Mouse (Mus musculus) neural tube, embryonic 15.5 days (tissue): ENCODE measurements around the gene Ube2d1. TPM values are rescaled to one million over a fixed set of nuclear protein-coding genes. Genes with fewer than 3 reads are reported as not detected.

Experiments used
- ATAC-seq: fragments of 200-750 bp; cut with Nextera tagmentation; 2 replicates; pipeline ENCODE4 v1.8.0; 2017; ENCODE audit warnings: mild to moderate bottlenecking, moderate TSS enrichment, moderate library complexity; ENCODE audit not compliant: low FRiP score
- H3K27ac ChIP-seq: fragments of 300-500 bp; sonication (generic); replicated peaks from 2 replicates; pipeline ENCODE4 v1.5.1; 2015; ENCODE audit warnings: mild to moderate bottlenecking, inconsistent platforms
- H3K27me3 ChIP-seq: fragments of 300-500 bp; sonication (generic); replicated peaks from 2 replicates; pipeline ENCODE4 v1.6.1; 2015; ENCODE audit warnings: inconsistent platforms
- H3K36me3 ChIP-seq: fragments of 300-500 bp; sonication (generic); 2 replicates; pipeline ENCODE4 v1.6.1; 2015; ENCODE audit warnings: inconsistent platforms
- H3K4me1 ChIP-seq: fragments of 300-500 bp; sonication (generic); 2 replicates; pipeline ENCODE4 v1.6.1; 2015; ENCODE audit warnings: inconsistent platforms
- H3K4me2 ChIP-seq: fragments of 300-500 bp; sonication (generic); 2 replicates; pipeline ENCODE4 v1.6.1; 2015; ENCODE audit warnings: inconsistent platforms, mild to moderate bottlenecking, moderate library complexity
- H3K4me3 ChIP-seq: fragments of 300-500 bp; sonication (generic); replicated peaks from 2 replicates; pipeline ENCODE4 v1.5.1; 2015; ENCODE audit warnings: mild to moderate bottlenecking, inconsistent platforms
- H3K9ac ChIP-seq: fragments of 300-500 bp; sonication (generic); replicated peaks from 2 replicates; pipeline ENCODE4 v1.6.1; 2015; ENCODE audit warnings: mild to moderate bottlenecking, inconsistent platforms
- H3K9me3 ChIP-seq: fragments of 300-500 bp; sonication (generic); replicated peaks from 2 replicates; pipeline ENCODE4 v1.6.1; 2016; ENCODE audit warnings: inconsistent platforms
- WGBS: fragments of 180-500 bp; shearing (Covaris S2); methylation state at CpG from one replicate; pipeline ENCODE4 v1.1.7; 2015; ENCODE audit warnings: mixed read lengths; 5-methylcytosine and 5-hydroxymethylcytosine counted together
- polyA plus RNA-seq: library from polyadenylated mRNA; unstranded; fragments of >200 nt; fragmentation: Nextera tagmentation; extraction: Ambion mirVana; gene quantifications from 2 replicates; pipeline ENCODE4 v1.2.1, GENCODE M21; 2015

Gene Ube2d1
- polyA plus RNA-seq, 1 experiment from 2014 or later = 151 TPM

- no peak overlapping the region for H3K27ac ChIP-seq
- H3K9ac ChIP-seq = no peak overlapping the region
- H3K4me1 ChIP-seq = no peaks in the 10 kb centered on the region
- H3K36me3 ChIP-seq = no peaks in the 10 kb centered on the region
- H3K4me2 ChIP-seq = no peak overlapping the region
- no peaks in the 10 kb centered on the region for H3K9me3 ChIP-seq
- ATAC-seq = no peak
- no peaks in the 10 kb centered on the region for H3K27me3 ChIP-seq
- no peak overlapping the region for H3K4me3 ChIP-seq
- WGBS = 82% methylated on average over 11 of the region's 11 CpGs
Observed at GRCm38 (mm10) chr10:71316056-71316455, 31.0 kb upstream of the Ube2d1 start.

GRCm38 (mm10) chr10:71314596-71314995 is 29.5 kb upstream of the Ube2d1 start:
- 85% methylated on average over 3 of the region's 3 CpGs for WGBS
- Histone ChIP-seq H3K27ac (no peak overlapping the region), H3K27me3 (no peaks in the 10 kb centered on the region), H3K4me3 (no peak overlapping the region), H3K4me2 (no peak overlapping the region), H3K9me3 (no peaks in the 10 kb centered on the region), H3K36me3 (no peaks in the 10 kb centered on the region), H3K4me1 (no peaks in the 10 kb centered on the region), H3K9ac (no peak overlapping the region)
- no peak for ATAC-seq

GRCm38 (mm10) chr10:71310288-71310687 is 25.2 kb upstream of the Ube2d1 start:
- H3K4me1 ChIP-seq = no peaks in the 10 kb centered on the region
- H3K9ac ChIP-seq = no peak overlapping the region
- H3K36me3 ChIP-seq = no peaks in the 10 kb centered on the region
- H3K27me3 ChIP-seq = no peaks in the 10 kb centered on the region
- H3K27ac ChIP-seq = no peak overlapping the region
- H3K4me2 ChIP-seq = no peak overlapping the region
- H3K4me3 ChIP-seq = no peak overlapping the region
- no peaks in the 10 kb centered on the region for H3K9me3 ChIP-seq
- WGBS = 71% methylated on average over 3 of the region's 3 CpGs
- no peak for ATAC-seq

- Histone ChIP-seq H3K4me3 (no peak overlapping the region), H3K9ac (no peak overlapping the region), H3K27ac (no peak overlapping the region), H3K4me2 (no peak overlapping the region), H3K9me3 (no peaks in the 10 kb centered on the region), H3K4me1 (no peaks in the 10 kb centered on the region), H3K36me3 (no peaks in the 10 kb centered on the region), H3K27me3 (no peaks in the 10 kb centered on the region)
- ATAC-seq = no peak
- 90% methylated on average over 5 of the region's 5 CpGs for WGBS
Observed at GRCm38 (mm10) chr10:71308199-71308598, 23.1 kb upstream of the Ube2d1 start.

GRCm38 (mm10) chr10:71306759-71307158 is 21.7 kb upstream of the Ube2d1 start:
- Histone ChIP-seq H3K9ac (no peak overlapping the region), H3K4me2 (peak overlapping the region; percentile 49; the same call in 1 of the 2 replicates), H3K4me1 (no peaks in the 10 kb centered on the region), H3K27ac (no peak overlapping the region), H3K4me3 (no peak overlapping the region), H3K36me3 (no peaks in the 10 kb centered on the region), H3K27me3 (no peaks in the 10 kb centered on the region), H3K9me3 (no peaks in the 10 kb centered on the region)
- no peak for ATAC-seq
- WGBS = 77% methylated on average over 6 of the region's 6 CpGs

- H3K4me1 ChIP-seq = no peaks in the 10 kb centered on the region
- no peaks in the 10 kb centered on the region for H3K9me3 ChIP-seq
- no peak overlapping the region for H3K9ac ChIP-seq
- peak overlapping the region; percentile 49 for H3K4me2 ChIP-seq
- H3K27me3 ChIP-seq = no peaks in the 10 kb centered on the region
- WGBS = 18% methylated on average over 6 of the region's 6 CpGs
- no peak overlapping the region for H3K4me3 ChIP-seq
- H3K36me3 ChIP-seq = no peaks in the 10 kb centered on the region
- no peak for ATAC-seq
- no peak overlapping the region for H3K27ac ChIP-seq
Observed at GRCm38 (mm10) chr10:71306190-71306589, 21.1 kb upstream of the Ube2d1 start.

- H3K27me3 ChIP-seq = no peaks in the 10 kb centered on the region
- H3K9me3 ChIP-seq = no peaks in the 10 kb centered on the region
- no peaks in the 10 kb centered on the region for H3K4me1 ChIP-seq
- H3K9ac ChIP-seq = no peak overlapping the region
- H3K4me3 ChIP-seq = no peak overlapping the region
- no peak for ATAC-seq
- no peak overlapping the region for H3K27ac ChIP-seq
- 24% methylated on average over 5 of the region's 5 CpGs for WGBS
- no peak overlapping the region for H3K4me2 ChIP-seq
- no peaks in the 10 kb centered on the region for H3K36me3 ChIP-seq
Observed at GRCm38 (mm10) chr10:71302490-71302889, 17.4 kb upstream of the Ube2d1 start.

GRCm38 (mm10) chr10:71300161-71300560 is 15.1 kb upstream of the Ube2d1 start:
- Histone ChIP-seq H3K4me1 (no peaks in the 10 kb centered on the region), H3K27me3 (no peaks in the 10 kb centered on the region), H3K9ac (no peak overlapping the region), H3K4me2 (no peak overlapping the region), H3K9me3 (no peaks in the 10 kb centered on the region), H3K4me3 (no peak overlapping the region), H3K27ac (no peak overlapping the region), H3K36me3 (no peaks in the 10 kb centered on the region)
- ATAC-seq = no peak
- 84% methylated on average over 16 of the region's 16 CpGs for WGBS

- Histone ChIP-seq H3K9me3 (no peaks in the 10 kb centered on the region), H3K4me1 (peaks cover 4% of the 10 kb centered on the region; the same call in 1 of the 2 replicates), H3K27me3 (no peaks in the 10 kb centered on the region), H3K4me3 (no peak overlapping the region), H3K36me3 (no peaks in the 10 kb centered on the region), H3K9ac (no peak overlapping the region), H3K27ac (no peak overlapping the region), H3K4me2 (no peak overlapping the region)
- ATAC-seq = no peak
- WGBS = 61% methylated on average over 4 of the region's 4 CpGs
Observed at GRCm38 (mm10) chr10:71293245-71293644, 8.2 kb upstream of the Ube2d1 start.

- Histone ChIP-seq H3K36me3 (no peaks in the 10 kb centered on the region), H3K27ac (no peak overlapping the region), H3K27me3 (no peaks in the 10 kb centered on the region), H3K9me3 (no peaks in the 10 kb centered on the region), H3K4me3 (no peak overlapping the region), H3K4me1 (peaks cover 4% of the 10 kb centered on the region; the same call in 1 of the 2 replicates), H3K4me2 (peak overlapping the region; percentile 13; the same call in 1 of the 2 replicates), H3K9ac (no peak overlapping the region)
- no peak for ATAC-seq
- 19% methylated on average over 4 of the region's 11 CpGs for WGBS
Observed at GRCm38 (mm10) chr10:71292254-71292653, 7.2 kb upstream of the Ube2d1 start.

- Histone ChIP-seq H3K36me3 (no peaks in the 10 kb centered on the region), H3K9ac (no peak overlapping the region), H3K4me1 (peaks cover 4% of the 10 kb centered on the region; the same call in 1 of the 2 replicates), H3K27me3 (no peaks in the 10 kb centered on the region), H3K9me3 (no peaks in the 10 kb centered on the region), H3K4me3 (no peak overlapping the region), H3K4me2 (0 out of 2 replicates have a peak overlapping the region, but pooled peaks have one; percentile 13), H3K27ac (no peak overlapping the region)
- 24% methylated on average over 4 of the region's 4 CpGs for WGBS
- ATAC-seq = no peak
Observed at GRCm38 (mm10) chr10:71291801-71292200, 6.7 kb upstream of the Ube2d1 start.

GRCm38 (mm10) chr10:71291179-71291661 is 6.2 kb upstream of the Ube2d1 start:
- no peak for ATAC-seq
- Histone ChIP-seq H3K36me3 (no peaks in the 10 kb centered on the region), H3K4me2 (no peak overlapping the region), H3K27me3 (no peaks in the 10 kb centered on the region), H3K27ac (no peak overlapping the region), H3K4me1 (peaks cover 4% of the 10 kb centered on the region; the same call in 1 of the 2 replicates), H3K9me3 (no peaks in the 10 kb centered on the region), H3K4me3 (no peak overlapping the region), H3K9ac (no peak overlapping the region)
- 14% methylated on average over 3 of the region's 3 CpGs for WGBS
